Mouse (Mus musculus) limb, embryonic 14.5 days (tissue): ENCODE data around the gene Slc28a1. TPM values are rescaled to one million over a fixed set of nuclear protein-coding genes. Genes with fewer than 3 reads are reported as not detected.

Experiments used
- ATAC-seq: fragments of 200-750 bp; cut with Nextera tagmentation; 2 replicates; pipeline ENCODE4 v1.8.0; 2017; ENCODE audit warnings: low read depth, moderate number of reproducible peaks, moderate TSS enrichment; ENCODE audit not compliant: low FRiP score
- DNase-seq: peaks from one replicate; pipeline ENCODE4 v3.0.0-alpha.2; 2015; ENCODE audit warnings: low spot score
- H3K27ac ChIP-seq: fragments of 300-500 bp; sonication (generic); replicated peaks from 2 replicates; pipeline ENCODE4 v1.5.1; 2014; ENCODE audit warnings: low read depth, mild to moderate bottlenecking, low read length, moderate library complexity, mixed read lengths
- H3K27me3 ChIP-seq: fragments of 300-500 bp; sonication (generic); 2 replicates; pipeline ENCODE4 v1.6.1; 2014; ENCODE audit warnings: low read length, mixed read lengths; ENCODE audit not compliant: control insufficient read depth, insufficient read depth
- H3K36me3 ChIP-seq: fragments of 300-500 bp; sonication (generic); 2 replicates; pipeline ENCODE4 v1.6.1; 2014; ENCODE audit warnings: mild to moderate bottlenecking, low read length, moderate library complexity, mixed read lengths; ENCODE audit not compliant: control insufficient read depth, insufficient read depth
- H3K4me1 ChIP-seq: fragments of 300-500 bp; sonication (generic); 2 replicates; pipeline ENCODE4 v1.6.1; 2014; ENCODE audit warnings: antibody characterized with exemption, low read length, mixed read lengths; ENCODE audit not compliant: control insufficient read depth, insufficient read depth
- H3K4me2 ChIP-seq: fragments of 300-500 bp; sonication (generic); replicated peaks from 2 replicates; pipeline ENCODE4 v1.6.1; 2014; ENCODE audit warnings: low read depth, mild to moderate bottlenecking, low read length, moderate library complexity; ENCODE audit not compliant: severe bottlenecking
- H3K4me3 ChIP-seq: fragments of 300-500 bp; sonication (generic); replicated peaks from 2 replicates; pipeline ENCODE4 v1.5.1; 2014; ENCODE audit warnings: low read length
- H3K9ac ChIP-seq: fragments of 300-500 bp; sonication (generic); 2 replicates; pipeline ENCODE4 v1.6.1; 2014; ENCODE audit warnings: mild to moderate bottlenecking, low read depth, low read length, moderate library complexity; ENCODE audit not compliant: severe bottlenecking
- H3K9me3 ChIP-seq: fragments of 300-500 bp; sonication (generic); 2 replicates; pipeline ENCODE4 v1.6.1; 2016; ENCODE audit warnings: low read length; ENCODE audit not compliant: control insufficient read depth
- POLR2A ChIP-seq: fragments of 200-500 bp; IDR thresholded peaks from 2 replicates; pipeline ENCODE4 v1.8.0; 2012; ENCODE audit warnings: inconsistent platforms, mild to moderate bottlenecking, moderate library complexity, borderline replicate concordance; ENCODE audit not compliant: insufficient read depth, insufficient read length; ENCODE audit errors: extremely low read depth
- whole genome bisulfite sequencing: fragments of 180-500 bp; shearing (Covaris S2); extraction: QIAGEN DNeasy Blood & Tissue Kit; methylation state at CpG from one replicate; pipeline ENCODE4 v1.1.7; 2014; 5-methylcytosine and 5-hydroxymethylcytosine counted together
- polyA plus RNA-seq, 2 experiments: library from polyadenylated mRNA; depleted of rRNA in 1 of 2; stranded (reverse) in 1 of 2; unstranded in 1 of 2; fragments of >200 nt; fragmentation: Nextera tagmentation in 1 of 2; extraction: Ambion mirVana in 1 of 2; gene quantifications; 2 replicates each; pipeline versions ENCODE4 v1.2.1 to v1.2.3; 2012 to 2014

Slc28a1 gene
- polyA plus RNA-seq, 2 experiments, result 0.06 to 0.26 TPM

- no peak overlapping the region for H3K4me3 ChIP-seq
- no peaks in the 10 kb centered on the region for H3K4me1 ChIP-seq
- H3K4me2 ChIP-seq, result no peak overlapping the region
- no peak overlapping the region for H3K27ac ChIP-seq
- H3K9me3 ChIP-seq, result no peaks in the 10 kb centered on the region
- H3K9ac ChIP-seq, result no peak overlapping the region
- no peaks in the 10 kb centered on the region for H3K36me3 ChIP-seq
- ATAC-seq, result no peak
- H3K27me3 ChIP-seq, result no peaks in the 10 kb centered on the region
- 88% methylated on average over 2 of the region's 2 CpGs for WGBS
- no peak for DNase-seq
- TF ChIP-seq POLR2A, result no peak
Measured at GRCm38 (mm10) chr7:81173931-81174330, 59.3 kb downstream of the Slc28a1 start.

- WGBS, result 78% methylated on average over 5 of the region's 5 CpGs
- no peak overlapping the region for H3K4me3 ChIP-seq
Measured at GRCm38 (mm10) chr7:81174654-81175053, 60.1 kb downstream of the Slc28a1 start.

DNA sequence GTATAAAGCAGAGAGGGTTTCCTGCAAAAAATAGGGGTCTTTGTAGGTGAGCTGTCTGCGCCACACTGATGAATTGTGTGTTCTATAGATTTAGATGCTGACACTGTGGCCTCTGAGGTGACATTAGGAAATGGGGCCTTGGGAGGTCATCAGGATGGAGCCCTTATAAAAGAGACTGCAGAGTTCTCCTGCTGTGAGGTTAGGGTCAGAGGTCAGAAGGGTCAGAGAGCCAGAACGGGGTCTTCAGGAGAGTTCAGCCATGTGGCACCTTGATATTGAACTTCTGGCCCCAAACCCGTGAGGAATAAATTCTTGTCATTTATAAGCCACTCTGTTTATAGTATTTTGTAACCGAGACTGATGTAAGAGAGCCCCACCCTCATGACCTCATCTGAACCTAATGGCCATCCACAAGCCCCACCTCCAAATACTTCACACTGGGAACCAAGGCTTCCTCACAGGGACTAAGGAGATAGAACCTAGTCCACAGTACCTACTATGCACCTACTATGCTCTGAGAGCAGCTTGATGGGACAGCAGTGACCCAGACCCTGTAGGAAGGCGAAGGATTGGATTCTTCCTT lies 61.7 kb downstream of the Slc28a1 start:
- no peak for ATAC-seq
- TF ChIP-seq POLR2A, result no peak
- WGBS, result 37% methylated on average over 5 of the region's 5 CpGs

More at GRCm38 (mm10) chr7:81174654-81175053, 60.1 kb downstream of the Slc28a1 start:
- H3K4me2 ChIP-seq, result no peak overlapping the region
- H3K27me3 ChIP-seq, result no peaks in the 10 kb centered on the region
- no peak overlapping the region for H3K27ac ChIP-seq
- H3K36me3 ChIP-seq, result no peaks in the 10 kb centered on the region
- H3K9ac ChIP-seq, result no peak overlapping the region
- DNase-seq (no peak), ATAC-seq (no peak)
- no peaks in the 10 kb centered on the region for H3K9me3 ChIP-seq
- TF ChIP-seq POLR2A, result no peak
- no peaks in the 10 kb centered on the region for H3K4me1 ChIP-seq

GRCm38 (mm10) chr7:81179494-81179893 lies 64.9 kb downstream of the Slc28a1 start:
- Histone ChIP-seq H3K36me3 (no peaks in the 10 kb centered on the region), H3K9me3 (no peaks in the 10 kb centered on the region), H3K4me2 (no peak overlapping the region), H3K9ac (no peak overlapping the region), H3K27me3 (no peaks in the 10 kb centered on the region), H3K4me3 (no peak overlapping the region), H3K4me1 (no peaks in the 10 kb centered on the region), H3K27ac (no peak overlapping the region)
- TF ChIP-seq POLR2A, result no peak
- DNase-seq (no peak), ATAC-seq (no peak)
- WGBS, result 67% methylated on average over 5 of the region's 5 CpGs

More for the DNA sequence above, 61.7 kb downstream of the Slc28a1 start:
- H3K4me2 ChIP-seq, result no peak overlapping the region
- no peaks in the 10 kb centered on the region for H3K4me1 ChIP-seq
- no peak overlapping the region for H3K27ac ChIP-seq
- no peaks in the 10 kb centered on the region for H3K9me3 ChIP-seq
- H3K36me3 ChIP-seq, result no peaks in the 10 kb centered on the region
- no peak overlapping the region for H3K9ac ChIP-seq
- no peaks in the 10 kb centered on the region for H3K27me3 ChIP-seq
- H3K4me3 ChIP-seq, result no peak overlapping the region
- DNase-seq, result no peak

DNA sequence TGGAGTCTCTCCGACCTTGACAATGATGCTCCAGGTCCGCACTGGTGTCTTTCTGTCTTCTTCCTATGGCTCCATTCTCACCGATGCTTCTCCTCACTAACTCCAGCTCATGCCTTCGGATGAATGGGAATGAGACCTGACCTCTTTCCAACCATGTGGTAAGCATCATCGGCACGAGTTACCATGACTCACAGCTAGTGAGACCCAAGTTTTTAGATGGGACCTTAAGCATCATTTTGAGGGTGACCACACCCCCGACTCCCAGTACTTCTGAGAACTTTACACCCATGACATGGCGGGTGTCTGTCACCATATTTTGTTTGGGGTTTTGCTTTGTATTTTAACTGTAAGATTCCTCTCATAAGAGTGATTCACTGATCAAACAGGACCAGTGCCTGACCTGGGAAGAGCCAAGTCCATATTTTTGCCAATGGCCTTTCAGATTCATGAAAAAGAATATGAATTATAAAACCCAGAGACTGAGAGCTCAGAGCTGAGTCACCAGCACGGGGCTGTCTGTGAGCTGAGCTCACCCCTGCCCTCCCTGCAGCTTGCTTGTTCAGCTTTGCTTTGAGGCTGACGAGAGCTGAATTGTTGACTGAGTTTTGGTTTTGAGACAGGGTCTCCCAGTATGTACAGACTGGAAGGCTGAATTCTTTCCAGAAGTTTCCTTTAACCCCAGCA lies 68.0 kb downstream of the Slc28a1 start:
- no peak overlapping the region for H3K9ac ChIP-seq
- no peak for DNase-seq
- no peak overlapping the region for H3K4me2 ChIP-seq
- no peaks in the 10 kb centered on the region for H3K9me3 ChIP-seq
- no peak for TF ChIP-seq POLR2A
- no peaks in the 10 kb centered on the region for H3K4me1 ChIP-seq
- no peaks in the 10 kb centered on the region for H3K27me3 ChIP-seq
- ATAC-seq, result no peak
- no peak overlapping the region for H3K4me3 ChIP-seq
- H3K27ac ChIP-seq, result no peak overlapping the region
- no peaks in the 10 kb centered on the region for H3K36me3 ChIP-seq
- 86% methylated on average over 10 of the region's 10 CpGs for WGBS

GRCm38 (mm10) chr7:81183181-81183580 lies 68.6 kb downstream of the Slc28a1 start:
- TF ChIP-seq POLR2A, result no peak

More at GRCm38 (mm10) chr7:81183181-81183580, 68.6 kb downstream of the Slc28a1 start:
- no peak overlapping the region for H3K9ac ChIP-seq
- no peaks in the 10 kb centered on the region for H3K36me3 ChIP-seq
- H3K27ac ChIP-seq, result no peak overlapping the region
- no peak for ATAC-seq
- no peaks in the 10 kb centered on the region for H3K4me1 ChIP-seq
- H3K4me3 ChIP-seq, result no peak overlapping the region
- no peak for DNase-seq
- no peak overlapping the region for H3K4me2 ChIP-seq
- H3K27me3 ChIP-seq, result no peaks in the 10 kb centered on the region
- no peaks in the 10 kb centered on the region for H3K9me3 ChIP-seq
